Mouse (Mus musculus): ENCODE data around the gene Man2a1. TPM values are rescaled to one million over a fixed set of nuclear protein-coding genes. Genes with fewer than 3 reads are reported as not detected.

The Man2a1 gene
- total RNA-seq, 2 experiments from 2014 or later, result 167 to 177 TPM

GRCm38 (mm10) chr17:64698516-64698915 lies 98.0 kb downstream of the Man2a1 start:
- DNase-seq, result peak; percentile 54 to 79

- DNase-seq, result no peak
Measured at GRCm38 (mm10) chr17:64703649-64704230, 103.2 kb downstream of the Man2a1 start.

- no peak for DNase-seq
Measured at GRCm38 (mm10) chr17:64707529-64707928, 107.0 kb downstream of the Man2a1 start.

GRCm38 (mm10) chr17:64716318-64716717 lies 115.8 kb downstream of the Man2a1 start:
- DNase-seq, result peak; percentile 22 to 30

GRCm38 (mm10) chr17:64719760-64720159 lies 119.2 kb downstream of the Man2a1 start:
- DNase-seq, result no peak

- no peak for DNase-seq
Measured at GRCm38 (mm10) chr17:64721112-64721511, 120.6 kb downstream of the Man2a1 start.

GRCm38 (mm10) chr17:64723162-64723561 lies 122.6 kb downstream of the Man2a1 start:
- DNase-seq, result no peak

GRCm38 (mm10) chr17:64725214-64725613 lies 124.7 kb downstream of the Man2a1 start:
- no peak for DNase-seq

GRCm38 (mm10) chr17:64726032-64726431 lies 125.5 kb downstream of the Man2a1 start:
- DNase-seq, result no peak

- DNase-seq, result no peak
Measured at GRCm38 (mm10) chr17:64735492-64735891, 135.0 kb downstream of the Man2a1 start.

- no peak for DNase-seq
Measured at GRCm38 (mm10) chr17:64737918-64738317, 137.4 kb downstream of the Man2a1 start.

GRCm38 (mm10) chr17:64739129-64739528 lies 138.6 kb downstream of the Man2a1 start:
- no peak for DNase-seq

- no peak for DNase-seq
Measured at GRCm38 (mm10) chr17:64742715-64743605, 142.4 kb downstream of the Man2a1 start.

- peak; percentile 40 to 41 for DNase-seq
Measured at GRCm38 (mm10) chr17:64743606-64744300, 143.2 kb downstream of the Man2a1 start.

GRCm38 (mm10) chr17:64746637-64747225 lies 146.2 kb downstream of the Man2a1 start:
- DNase-seq, result no peak

GRCm38 (mm10) chr17:64747461-64747860 lies 146.9 kb downstream of the Man2a1 start:
- DNase-seq, result no peak

GRCm38 (mm10) chr17:64748131-64748530 lies 147.6 kb downstream of the Man2a1 start:
- no peak for DNase-seq

- no peak for DNase-seq
Measured at GRCm38 (mm10) chr17:64749146-64749545, 148.6 kb downstream of the Man2a1 start.

- peak in 1 of 2 experiments; percentile 43 for DNase-seq
Measured at GRCm38 (mm10) chr17:64751249-64751648, 150.7 kb downstream of the Man2a1 start.

GRCm38 (mm10) chr17:64752126-64753019 lies 151.8 kb downstream of the Man2a1 start:
- peak in 1 of 2 experiments; percentile 17 for DNase-seq

- DNase-seq, result no peak
Measured at GRCm38 (mm10) chr17:64753507-64753906, 153.0 kb downstream of the Man2a1 start.

Data from adrenal gland, postnatal 36 days (tissue).